Mouse (Mus musculus) lung, adult 2 months (tissue): ENCODE results near the gene Bdh1.

Experiments used
- CTCF ChIP-seq: fragments of 200-500 bp; IDR thresholded peaks from 2 replicates; pipeline ENCODE4 v1.5.1; 2011; ENCODE audit warnings: mild to moderate bottlenecking, low read length, control low read depth; ENCODE audit not compliant: insufficient read depth
- POLR2A ChIP-seq: fragments of 200-500 bp; IDR thresholded peaks from 2 replicates; pipeline ENCODE4 v1.6.1; 2011; ENCODE audit warnings: low read depth, mild to moderate bottlenecking, control low read depth, low read length, borderline replicate concordance; ENCODE audit errors: extremely low read depth

DNA sequence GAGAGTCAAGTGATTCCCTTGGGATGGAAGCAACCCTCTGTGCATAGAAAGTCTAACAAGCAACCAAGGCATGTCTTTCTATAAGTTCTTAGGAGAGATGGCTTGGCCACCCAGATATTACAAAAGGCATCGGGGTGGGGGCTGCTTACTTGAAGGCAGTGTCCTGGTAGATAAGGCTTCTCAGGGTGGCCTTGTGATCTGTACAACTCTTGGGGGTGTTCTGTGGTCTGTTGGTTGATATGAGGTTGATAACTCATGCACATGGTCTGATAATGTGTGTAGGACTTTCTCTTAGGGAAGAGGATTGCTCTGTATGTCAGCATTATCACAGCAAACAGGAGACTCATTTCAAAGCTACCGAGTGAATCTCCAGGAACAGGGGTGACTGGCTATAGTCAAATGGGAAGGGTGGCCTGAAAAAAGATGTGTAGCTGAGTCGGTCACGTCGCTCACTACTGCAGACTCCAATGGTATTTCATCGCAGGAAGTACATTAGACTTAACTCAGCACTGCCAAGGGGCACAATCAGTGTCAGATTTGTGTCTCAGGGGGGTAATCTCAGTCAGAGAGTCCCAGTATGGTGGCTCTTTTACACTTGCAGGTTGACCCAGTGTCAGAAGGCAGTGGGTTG is 4.5 kb downstream of the Bdh1 start:
- no peak for TF ChIP-seq CTCF
- TF ChIP-seq POLR2A, result no peak
